Mouse (Mus musculus) thymus, adult 2 months (tissue): Measurements from ENCODE around the gene Oser1.

Experiments used
- CTCF ChIP-seq: fragments of 200-500 bp; IDR thresholded peaks from 2 replicates; pipeline ENCODE4 v1.5.1; 2012; ENCODE audit warnings: mild to moderate bottlenecking, control low read depth, low read length, moderate library complexity, borderline replicate concordance; ENCODE audit not compliant: control insufficient read depth, poor library complexity, insufficient read depth; ENCODE audit errors: extremely low read depth
- POLR2A ChIP-seq: fragments of 200-500 bp; IDR thresholded peaks from 2 replicates; pipeline ENCODE4 v1.6.1; 2012; ENCODE audit warnings: mild to moderate bottlenecking, low read length, control low read depth, moderate library complexity; ENCODE audit not compliant: control insufficient read depth, poor library complexity, insufficient read depth; ENCODE audit errors: extremely low read depth

DNA sequence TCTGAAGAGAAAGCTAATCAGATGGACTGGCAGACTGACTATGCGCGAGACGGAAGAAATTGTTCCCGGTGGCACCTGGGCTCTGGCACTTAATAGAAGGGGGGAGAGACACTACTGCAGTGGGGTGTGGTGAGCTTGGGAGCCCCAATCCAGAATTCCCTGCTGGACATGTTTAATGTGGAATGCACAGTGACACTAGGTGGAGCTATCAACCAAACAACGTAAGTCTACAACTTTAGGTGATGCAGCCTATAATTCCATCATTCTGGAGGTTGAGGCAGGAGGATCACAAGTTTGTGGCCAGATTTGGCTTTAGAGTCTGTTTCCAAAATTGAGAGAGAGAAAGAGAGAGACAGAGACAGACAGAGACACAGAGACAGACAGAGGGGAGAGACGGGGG lies 28.2 kb upstream of the Oser1 start:
- TF ChIP-seq POLR2A: no peak
- TF ChIP-seq CTCF: no peak
